Mouse (Mus musculus) frontal cortex, postnatal 36 days (tissue): ENCODE results near the gene Gm13287.
A peak's percentile ranks its signal among the peaks of the same experiment; 100 is the strongest.
"Not testable (repeated sequence)": the region's sequence is repeated elsewhere in the genome, so short reads cannot be mapped to it uniquely, and the experiment has no call there.

Experiments
- DNase-seq, 2 experiments: peaks; one replicate each; pipeline ENCODE4 v3.0.0; 2022; ENCODE audit warnings: low spot score in 2 of 2

Gm13287 gene

GRCm38 (mm10) chr4:88797097-88797496 lies 6.0 kb upstream of the Gm13287 start, which contains the start of gene Gm13279:
Gene Gm13279, plus strand, starts transcription at chr4:88797397.
- not testable (repeated sequence) for DNase-seq

- not testable (repeated sequence) for DNase-seq
Measured at GRCm38 (mm10) chr4:88799365-88799764, 3.7 kb upstream of the Gm13287 start, which contains the start of gene Gm13285. Gene Gm13285, plus strand, starts transcription at chr4:88799665.

DNA sequence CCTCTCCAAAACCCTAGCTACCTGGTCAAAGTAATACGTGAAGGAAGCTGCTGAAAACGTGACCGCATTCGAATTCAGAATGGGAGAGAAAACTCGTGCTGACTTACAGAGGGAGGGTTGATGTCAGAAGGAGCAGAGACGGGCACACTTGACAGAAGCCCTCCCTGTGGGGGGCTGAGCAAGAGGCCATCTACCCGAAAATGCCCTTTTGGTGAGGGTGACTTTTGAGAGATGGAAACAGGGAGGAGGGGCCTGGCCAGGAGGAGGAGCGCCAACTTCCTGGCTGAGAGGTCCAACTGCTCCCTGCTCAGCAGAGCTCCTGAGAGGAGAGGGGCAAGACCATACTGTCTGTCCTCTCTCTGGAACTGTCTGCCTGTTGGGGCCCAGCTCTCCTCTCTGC lies 2.2 kb downstream of the Gm13287 start, which contains the start of gene Gm13288:
Gene Gm13288, plus strand, starts transcription at position 301 of the 400 bp plus-strand sequence.
- not testable (repeated sequence) for DNase-seq

DNA sequence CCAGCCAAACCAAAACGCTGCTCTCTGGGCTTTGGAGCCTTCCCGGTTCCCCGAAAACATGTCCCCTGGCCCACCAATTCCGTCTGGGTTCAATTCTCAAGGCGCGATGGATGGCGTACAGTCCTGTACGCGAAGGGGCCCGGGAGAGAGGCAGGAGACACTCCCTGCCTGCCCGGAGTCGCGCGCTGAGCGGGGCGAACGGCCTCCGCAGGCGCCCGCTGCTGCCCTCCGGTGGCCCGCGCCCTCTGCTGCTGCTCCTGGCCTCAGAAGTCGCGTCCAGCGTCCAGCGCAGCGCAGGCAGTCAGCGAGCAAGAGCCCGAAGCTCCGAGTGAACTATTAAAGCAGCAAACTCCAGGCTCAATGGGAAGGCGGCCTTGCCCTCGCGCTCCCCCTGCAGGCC lies 2.7 kb downstream of the Gm13287 start:
- DNase-seq: peak; percentile 1 to 2

- no peak for DNase-seq
Measured at GRCm38 (mm10) chr4:88815928-88816327, 12.9 kb downstream of the Gm13287 start, which contains the start of gene Ifna7. Gene Ifna7, plus strand, starts transcription at chr4:88816228.

DNA sequence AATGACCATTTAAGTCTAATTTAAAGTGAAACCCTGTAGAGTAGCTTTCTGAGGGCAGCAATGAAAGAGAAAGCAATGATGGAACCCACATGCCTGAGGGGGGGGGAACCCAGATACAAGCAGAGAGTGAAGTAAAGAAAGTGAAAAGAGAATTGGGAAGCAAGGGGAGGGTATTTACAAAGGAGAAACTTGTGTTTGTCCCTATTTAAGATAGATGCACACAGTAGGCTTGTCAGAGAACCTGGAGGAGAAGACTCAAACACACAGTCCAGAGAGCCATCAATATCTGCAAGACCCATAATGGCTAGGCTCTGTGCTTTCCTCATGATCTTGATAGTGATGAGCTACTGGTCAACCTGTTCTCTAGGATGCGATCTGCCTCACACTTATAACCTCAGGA lies 16.6 kb downstream of the Gm13287 start, which contains the start of gene Ifna11:
Gene Ifna11, plus strand, starts transcription at position 301 of the 400 bp plus-strand sequence.
- DNase-seq: no peak

DNA sequence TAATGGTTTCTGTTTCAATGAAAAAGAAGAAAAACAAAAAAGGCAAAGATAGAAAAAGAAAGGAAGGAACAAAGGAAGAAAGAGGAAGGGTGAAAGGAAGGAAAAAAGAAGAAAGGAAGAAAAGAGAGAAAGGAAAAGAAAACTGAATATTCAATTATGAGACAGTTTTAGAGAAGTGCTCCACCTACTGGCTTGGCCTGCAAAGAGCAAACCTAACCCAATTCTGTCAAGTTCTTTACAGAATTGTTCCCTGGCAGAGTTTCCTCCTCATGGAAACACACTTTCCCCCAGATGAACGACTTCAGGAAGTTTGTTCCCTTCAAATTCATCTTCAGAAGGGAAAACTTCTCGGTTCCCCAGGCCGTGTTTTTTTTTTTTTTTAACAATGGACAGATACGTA lies 19.9 kb downstream of the Gm13287 start:
- DNase-seq: peak in 1 of 2 experiments; percentile 11

DNA sequence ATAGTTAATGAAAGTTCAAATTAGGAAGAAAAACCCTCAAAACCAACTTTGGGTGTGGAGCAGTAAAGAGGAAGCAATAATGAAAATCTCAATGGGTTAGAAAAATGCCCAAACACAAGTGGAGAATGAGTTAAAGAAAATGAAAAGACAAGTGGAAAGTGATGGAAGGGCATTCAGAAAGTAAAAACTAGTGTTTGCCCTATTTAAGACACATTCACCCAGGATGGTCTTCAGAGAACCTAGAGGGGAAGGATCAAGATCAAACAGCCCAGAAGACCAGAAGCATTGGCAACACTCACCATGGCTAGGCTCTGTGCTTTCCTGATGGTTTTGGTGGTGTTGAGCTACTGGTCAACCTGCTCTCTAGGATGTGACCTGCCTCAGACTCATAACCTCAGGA lies 24.1 kb downstream of the Gm13287 start, which contains the start of gene Ifna6:
Gene Ifna6, plus strand, starts transcription at position 301 of the 400 bp plus-strand sequence.
- DNase-seq: not testable (repeated sequence)

- peak; percentile 31 to 38 for DNase-seq
Measured at GRCm38 (mm10) chr4:88830523-88830922, 27.5 kb downstream of the Gm13287 start.

DNA sequence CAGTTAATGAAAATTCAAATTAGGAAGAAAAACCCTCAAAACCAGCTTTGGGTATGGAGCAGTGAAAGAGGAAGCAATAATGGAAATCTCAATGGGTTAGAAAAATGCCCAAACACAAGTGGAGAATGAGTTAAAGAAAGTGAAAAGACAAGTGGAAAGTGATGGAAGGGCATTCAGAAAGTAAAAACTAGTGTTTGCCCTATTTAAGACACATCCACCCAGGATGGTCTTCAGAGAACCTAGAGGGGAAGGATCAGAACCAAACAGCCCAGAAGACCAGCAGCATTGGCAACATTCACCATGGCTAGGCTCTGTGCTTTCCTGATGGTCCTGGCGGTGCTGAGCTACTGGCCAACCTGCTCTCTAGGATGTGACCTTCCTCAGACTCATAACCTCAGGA lies 32.2 kb downstream of the Gm13287 start, which contains the start of gene Ifna5:
Gene Ifna5, plus strand, starts transcription at position 301 of the 400 bp plus-strand sequence.
- not testable (repeated sequence) for DNase-seq

- peak in 1 of 2 experiments; percentile 7 for DNase-seq
Measured at GRCm38 (mm10) chr4:88838828-88839227, 35.8 kb downstream of the Gm13287 start.

GRCm38 (mm10) chr4:88840058-88840457 lies 37.0 kb downstream of the Gm13287 start:
- DNase-seq: no peak

DNA sequence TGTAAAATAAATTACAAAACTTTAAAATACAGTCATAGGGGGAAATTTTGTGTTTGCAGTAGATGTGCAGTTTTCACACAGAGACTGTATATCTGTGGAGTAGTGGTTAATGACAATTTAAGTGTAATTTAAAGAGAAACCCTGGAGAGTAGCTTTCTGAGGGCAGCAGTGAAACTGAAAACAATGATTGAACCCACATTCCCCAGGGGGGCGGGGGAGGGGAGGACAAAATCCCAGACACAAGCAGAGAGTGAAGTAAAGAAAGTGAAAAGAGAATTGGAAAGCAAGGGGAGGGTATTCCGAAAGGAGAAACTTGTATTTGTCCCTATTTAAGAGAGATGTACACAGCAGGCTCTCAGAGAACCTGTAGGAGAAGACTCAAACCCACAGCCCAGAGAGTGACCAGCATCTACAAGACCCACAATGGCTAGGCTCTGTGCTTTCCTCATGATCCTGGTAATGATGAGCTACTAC lies 38.4 kb downstream of the Gm13287 start, which contains the start of gene Ifna4:
Gene Ifna4, plus strand, starts transcription at position 424 of the 474 bp plus-strand sequence.
- no peak for DNase-seq

DNA sequence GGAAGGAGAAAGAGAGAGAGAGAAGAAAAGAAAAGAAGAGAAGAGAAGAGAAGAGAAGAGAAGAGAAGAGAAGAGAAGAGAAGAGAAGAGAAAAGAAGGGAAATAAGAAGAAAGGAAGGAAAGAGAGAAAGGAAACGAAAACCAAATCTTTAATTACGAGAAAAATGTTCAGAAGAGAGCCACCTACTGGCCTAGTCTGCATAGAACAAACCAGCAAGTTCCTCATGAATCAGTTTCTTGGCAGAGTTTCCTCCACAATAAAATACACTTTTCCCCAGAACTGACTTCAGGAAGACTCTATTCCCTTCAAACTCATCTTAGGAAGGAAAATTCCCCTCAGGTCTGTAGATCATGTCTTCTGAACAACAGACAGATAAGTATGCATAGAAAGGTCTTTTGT lies 42.3 kb downstream of the Gm13287 start:
- DNase-seq: no peak

DNA sequence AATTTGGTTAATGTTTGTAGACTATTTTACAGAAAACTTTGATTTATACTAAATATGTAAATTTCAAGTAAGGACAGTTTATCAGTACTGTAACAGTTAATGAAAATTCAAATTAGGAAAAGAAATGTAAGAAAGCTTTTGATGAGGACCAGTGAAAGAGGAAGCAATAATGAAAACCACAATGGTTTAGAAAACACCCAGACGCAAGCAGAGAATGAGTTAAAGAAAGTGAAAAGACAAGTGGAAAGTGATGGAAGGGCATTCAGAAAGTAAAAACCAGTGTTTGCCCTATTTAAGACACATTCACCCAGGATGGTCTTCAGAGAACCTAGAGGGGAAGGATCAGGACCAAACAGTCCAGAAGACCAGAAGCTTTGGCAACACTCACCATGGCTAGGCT lies 46.6 kb downstream of the Gm13287 start, which contains the start of gene Ifna1:
Gene Ifna1, plus strand, starts transcription at position 390 of the 400 bp plus-strand sequence.
- no peak for DNase-seq

- no peak for DNase-seq
Measured at GRCm38 (mm10) chr4:88851026-88851763, 48.1 kb downstream of the Gm13287 start.
